Mouse (Mus musculus) kidney, postnatal 25 days (tissue): Measurements from ENCODE around the gene Dlx4.
A peak's percentile ranks its signal among the peaks of the same experiment; 100 is the strongest.

ENCODE experiments used
- DNase-seq, 2 experiments: peaks; one replicate each; pipeline ENCODE4 v3.0.0; 2021; ENCODE audit warnings: mixed read lengths in 2 of 2

Dlx4 gene

DNA sequence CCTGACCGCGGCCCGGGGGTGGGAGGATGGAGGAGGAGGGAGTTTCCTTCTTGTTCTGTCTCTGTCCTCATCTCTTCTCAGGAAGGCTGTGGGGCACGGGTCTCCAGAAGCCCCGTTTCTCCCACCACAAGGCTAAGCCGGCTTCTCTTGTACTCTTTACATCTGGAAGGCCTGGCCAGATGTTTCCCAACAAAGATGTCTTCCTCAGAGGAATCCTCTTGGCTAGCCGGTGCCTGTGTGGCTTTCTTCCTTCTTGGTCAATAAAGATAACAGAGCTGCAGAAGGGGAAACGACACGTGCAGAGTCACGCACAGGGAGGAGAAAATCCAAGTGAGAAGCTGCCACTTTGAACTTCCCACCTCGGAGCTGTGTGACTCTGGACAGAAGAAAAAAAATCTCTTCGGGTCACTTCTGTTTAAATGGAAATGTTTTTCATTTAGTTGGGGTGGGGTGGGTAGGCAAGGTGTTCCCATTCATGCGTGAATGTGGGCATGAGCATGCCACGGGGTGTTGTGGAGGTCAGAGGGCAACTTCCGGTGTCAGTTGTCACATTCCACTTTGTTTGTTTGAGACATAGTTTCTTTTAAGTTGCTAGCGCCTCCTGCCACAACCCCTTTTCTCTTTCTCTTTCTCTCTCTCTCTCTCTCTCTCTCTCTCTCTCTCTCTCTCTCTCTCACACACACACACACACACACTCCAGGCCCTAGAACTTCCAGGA lies 44.8 kb downstream of the Dlx4 start:
- DNase-seq: peak in 1 of 2 experiments; percentile 46

DNA sequence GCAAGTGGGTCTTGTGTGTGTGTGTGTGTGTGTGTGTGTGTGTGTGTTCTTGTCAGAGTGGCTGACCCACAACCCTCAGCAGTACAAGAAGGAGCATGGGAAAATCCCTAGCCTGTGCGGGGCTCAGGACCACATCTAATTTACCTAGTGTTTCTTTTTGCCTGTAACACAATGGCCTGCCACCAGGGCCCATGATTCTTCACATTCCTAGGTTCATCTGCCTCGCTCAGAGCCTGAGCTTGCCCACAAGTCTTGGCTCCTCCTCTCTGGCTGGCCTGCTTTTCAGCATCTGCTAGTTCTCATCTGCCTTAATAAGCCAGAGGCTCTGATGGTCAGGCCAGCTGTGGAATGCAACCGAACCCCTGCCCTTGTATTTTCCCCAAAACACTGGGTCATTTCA lies 45.7 kb downstream of the Dlx4 start:
- peak in 1 of 2 experiments; percentile 41 for DNase-seq

DNA sequence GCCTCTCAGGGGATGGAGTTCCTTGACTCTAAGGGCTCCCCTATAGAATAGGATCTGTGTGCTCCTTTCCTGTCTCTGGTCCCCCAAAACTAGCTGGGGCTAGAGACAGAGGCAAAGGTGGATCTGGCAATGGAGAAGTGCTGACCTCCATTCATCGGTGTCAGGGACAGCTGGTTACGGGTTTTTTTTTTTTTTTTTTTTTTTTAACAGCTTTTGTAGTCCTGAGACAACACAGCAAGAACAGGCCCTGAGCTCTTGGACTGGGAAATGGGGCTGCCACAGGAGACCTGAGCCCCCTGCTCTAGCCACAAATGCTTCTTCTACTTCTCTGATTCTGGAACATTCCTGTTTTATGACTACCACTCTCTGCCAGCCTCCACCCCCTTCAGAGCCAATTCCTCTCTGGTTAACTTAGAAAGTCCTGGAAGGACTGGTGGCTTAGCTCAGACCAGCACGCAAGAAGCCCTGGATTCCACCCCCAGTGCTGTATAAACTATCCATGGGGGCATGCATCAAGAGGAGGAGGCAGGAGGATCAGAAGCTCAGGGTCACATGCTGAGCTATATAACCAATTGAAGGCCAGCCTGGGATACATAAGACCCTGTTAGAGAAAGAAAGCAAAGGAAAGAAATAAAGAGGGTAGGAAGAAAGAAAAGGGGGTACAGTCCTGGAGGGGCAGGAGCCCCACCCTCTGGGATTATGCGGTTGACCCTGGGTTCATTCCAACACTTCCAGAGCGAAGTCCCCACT lies 47.5 kb downstream of the Dlx4 start:
- no peak for DNase-seq

DNA sequence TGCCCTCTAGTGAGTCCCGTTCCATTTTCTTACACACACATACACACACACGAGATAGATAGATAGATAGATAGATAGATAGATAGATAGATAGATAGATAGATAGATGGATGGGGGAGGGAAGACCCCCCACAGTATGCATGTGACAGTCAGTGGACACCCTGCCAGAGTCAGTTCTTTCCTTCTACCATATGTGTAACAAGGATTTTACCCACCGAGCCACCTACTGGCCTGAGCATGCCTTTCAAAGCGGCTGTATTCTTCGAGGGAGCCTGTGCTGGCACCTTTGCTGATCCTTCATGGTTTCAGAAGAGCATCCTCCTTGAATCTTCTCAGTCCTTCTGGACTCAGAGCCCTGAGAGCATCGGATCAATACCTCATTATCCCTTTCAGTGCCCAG lies 48.2 kb downstream of the Dlx4 start:
- DNase-seq: no peak

DNA sequence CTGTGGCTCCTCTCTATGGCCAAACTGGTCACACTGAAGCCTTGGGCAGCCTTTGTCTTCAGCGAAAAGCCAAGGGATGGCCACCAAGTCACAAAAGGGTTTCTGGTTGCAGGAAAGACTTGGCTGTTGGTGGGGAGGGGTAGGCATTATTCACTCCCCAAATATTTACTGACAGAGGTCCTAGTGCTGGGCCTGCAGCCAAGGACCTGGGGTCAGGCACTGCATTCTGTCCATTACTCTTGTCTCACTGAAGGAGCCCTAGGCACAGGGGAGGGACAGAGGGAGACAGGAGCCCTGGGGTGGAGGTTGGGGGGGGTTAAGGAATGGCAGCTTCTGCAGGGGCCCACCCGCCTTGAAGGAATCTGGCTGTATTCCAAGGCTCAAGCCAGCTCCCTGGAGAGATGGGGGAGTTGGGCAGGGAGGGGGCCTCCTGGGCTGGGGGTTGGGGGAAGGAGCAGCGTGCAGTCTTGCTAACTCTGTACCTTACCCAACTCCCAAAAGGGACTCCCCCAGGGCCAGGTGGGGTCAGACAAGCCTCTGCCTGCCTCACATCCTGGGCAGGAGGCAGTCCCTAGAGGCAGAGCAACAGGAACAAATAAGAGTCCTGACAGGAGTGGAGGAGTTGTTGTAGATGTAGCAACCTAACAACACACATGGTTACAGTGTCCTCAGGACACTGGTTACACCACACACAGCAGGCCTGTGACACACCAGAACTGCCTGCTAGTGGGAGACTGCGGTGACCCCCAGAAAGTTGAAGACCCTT lies 49.3 kb downstream of the Dlx4 start:
- peak; percentile 40 to 60 for DNase-seq

DNA sequence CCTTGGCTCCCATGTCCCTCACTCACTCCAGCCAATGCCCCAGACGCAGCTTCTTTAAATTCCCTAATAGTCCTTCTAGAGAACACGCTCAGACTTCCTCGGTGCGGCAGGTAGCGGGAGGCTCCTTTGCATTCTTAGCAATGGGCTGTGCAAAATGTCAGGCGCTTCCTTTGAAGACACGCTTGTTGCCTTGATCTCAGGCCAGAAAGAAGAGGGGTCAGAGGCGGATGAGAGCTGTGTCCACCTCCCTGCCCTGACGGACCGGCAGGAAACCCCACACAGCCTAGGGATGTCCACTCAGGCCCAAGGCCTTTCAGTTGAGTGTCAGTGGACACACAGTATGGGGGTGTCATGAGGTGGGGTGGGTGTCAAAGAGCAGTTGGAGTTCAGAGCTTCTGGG lies 50.5 kb downstream of the Dlx4 start:
- DNase-seq: peak in 1 of 2 experiments; percentile 42

DNA sequence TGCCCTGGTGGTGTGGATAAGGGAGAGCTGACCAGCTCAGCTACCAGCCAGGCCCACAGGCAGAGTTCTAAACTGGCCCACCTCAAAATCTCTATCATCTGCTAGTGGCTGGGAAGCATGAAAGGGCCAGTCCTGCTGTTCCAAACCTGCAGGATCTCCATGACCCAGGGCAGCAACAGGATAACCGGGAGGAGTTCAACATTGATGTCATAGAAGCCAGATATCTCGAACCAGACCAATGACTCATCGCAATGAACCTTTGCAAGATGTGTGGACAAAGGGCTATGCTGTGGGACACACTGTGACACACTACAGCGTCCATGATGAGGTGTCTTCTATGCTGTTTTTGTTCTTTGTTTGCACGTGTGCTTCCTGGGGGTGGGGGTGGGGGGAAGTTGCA lies 53.0 kb downstream of the Dlx4 start:
- no peak for DNase-seq
